Mouse (Mus musculus): ENCODE results near the gene Spaar.

Spaar gene

GRCm38 (mm10) chr4:43729794-43730550, at the start of gene Spaar:
Gene Spaar, plus strand, starts transcription at chr4:43730034.
- DNase-seq: no peak

DNA sequence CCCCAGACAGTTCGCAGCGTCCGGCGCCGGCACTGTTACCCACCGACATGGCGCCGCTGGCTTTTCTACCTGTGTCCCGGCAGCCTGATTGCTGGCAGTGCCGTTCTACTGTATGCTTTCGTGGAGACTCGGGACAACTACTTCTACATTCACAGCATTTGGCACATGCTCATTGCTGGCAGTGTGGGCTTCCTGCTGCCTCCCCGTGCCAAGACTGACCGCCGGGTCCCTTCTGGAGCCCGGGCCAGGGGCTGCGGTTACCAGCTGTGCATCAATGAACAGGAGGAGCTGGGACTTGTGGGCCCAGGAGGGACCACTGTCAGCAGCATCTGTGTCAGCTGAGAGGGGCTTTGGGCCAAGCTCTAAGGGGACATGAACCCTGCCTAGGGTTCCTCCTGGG, 39.8 kb upstream of the Spaar start:
- no peak for DNase-seq

GRCm38 (mm10) chr4:43691026-43691425, 38.8 kb upstream of the Spaar start:
- no peak for DNase-seq

- DNase-seq: no peak
These were observed 36.0 kb upstream of the Spaar start for GRCm38 (mm10) chr4:43693806-43694241.

DNA sequence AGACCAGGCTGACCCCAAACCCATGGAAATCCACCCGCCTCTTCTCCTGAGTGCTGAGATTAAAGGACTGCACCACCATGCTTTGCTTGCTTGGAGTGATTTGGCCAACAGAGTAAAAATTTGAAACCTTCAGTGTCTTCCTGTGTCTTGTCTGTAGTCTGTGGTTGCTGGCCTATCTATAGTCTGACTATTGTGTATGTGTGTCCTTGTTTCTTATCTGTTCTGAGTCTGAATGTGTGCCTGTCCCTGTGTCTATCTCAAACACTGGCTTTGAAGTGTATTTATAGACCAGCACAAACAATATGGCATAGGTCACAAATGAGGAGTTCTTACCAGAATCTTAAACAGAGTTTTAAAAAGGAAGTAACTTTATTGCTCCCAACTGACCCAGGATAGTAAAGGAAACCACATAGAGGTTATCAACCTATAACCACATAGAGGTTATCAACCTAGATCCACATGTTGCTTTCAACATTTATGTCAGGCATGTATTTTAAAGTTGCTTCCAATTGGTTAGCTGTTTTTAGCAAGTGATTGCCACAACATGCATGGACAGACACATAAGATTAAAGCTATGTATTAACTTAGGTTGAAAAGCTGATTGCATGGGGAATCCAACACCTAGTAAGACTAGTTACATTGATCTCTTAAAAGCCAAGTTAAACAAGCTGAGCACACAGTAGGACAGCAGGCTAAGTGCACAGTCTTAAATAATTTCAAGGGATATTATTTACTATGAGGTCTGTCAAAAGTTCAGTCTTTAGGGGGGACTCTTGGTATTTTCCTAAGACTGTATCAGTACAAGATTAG, 35.2 kb upstream of the Spaar start:
- DNase-seq: no peak

DNA sequence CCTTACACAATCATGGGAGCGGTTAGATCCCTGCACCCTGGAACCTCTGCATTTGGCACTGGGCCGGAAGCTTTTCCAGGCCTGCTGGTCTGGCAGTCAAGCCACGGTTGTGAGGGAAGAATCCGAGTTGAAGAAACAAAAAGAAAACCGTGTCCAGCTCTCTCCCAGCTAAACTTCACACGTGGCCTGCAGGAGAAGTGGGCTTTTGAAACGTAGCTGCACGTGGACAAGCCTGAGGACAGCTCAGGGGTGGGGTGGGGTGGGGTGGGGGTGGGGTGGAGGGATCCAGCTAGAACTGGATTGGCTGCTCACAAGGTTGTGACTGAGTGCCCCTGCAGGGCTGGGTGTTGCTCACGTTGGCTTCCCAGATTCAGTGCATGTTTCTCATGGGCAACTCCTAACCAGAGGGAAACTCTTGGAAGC, 34.6 kb upstream of the Spaar start:
- no peak for DNase-seq

DNA sequence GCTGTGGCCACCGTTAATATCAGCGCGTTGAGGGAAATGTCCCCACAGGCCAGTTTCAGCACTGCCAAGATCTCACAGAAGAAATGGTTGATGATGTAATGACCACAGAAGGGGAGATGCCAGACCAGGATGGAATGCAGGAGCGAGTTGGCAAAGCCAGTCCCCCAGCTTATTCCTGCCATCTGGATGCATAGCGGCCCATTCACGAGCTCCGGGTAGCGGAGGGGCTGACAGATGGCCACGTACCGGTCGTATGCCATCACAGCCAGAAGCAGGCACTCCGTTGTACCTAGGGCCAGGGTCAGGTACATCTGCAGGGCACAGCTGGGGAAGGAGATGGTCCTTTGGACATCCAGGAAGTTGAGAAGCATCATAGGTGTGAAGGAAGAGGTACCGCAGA, 33.3 kb upstream of the Spaar start:
- DNase-seq: no peak

- no peak for DNase-seq
These were observed 29.1 kb upstream of the Spaar start, which contains the start of gene Olfr70 for GRCm38 (mm10) chr4:43700707-43701106. Gene Olfr70, minus strand, starts transcription at chr4:43700807.

- no peak for DNase-seq
These were observed 26.4 kb upstream of the Spaar start for GRCm38 (mm10) chr4:43703439-43703838.

- no peak for DNase-seq
These were observed 26.0 kb upstream of the Spaar start for GRCm38 (mm10) chr4:43703851-43704250.

- DNase-seq: no peak
These were observed 23.8 kb upstream of the Spaar start for GRCm38 (mm10) chr4:43705991-43706390.

GRCm38 (mm10) chr4:43709869-43710268, 20.0 kb upstream of the Spaar start, which contains the start of gene Olfr71:
Gene Olfr71, minus strand, starts transcription at chr4:43710255.
- DNase-seq: no peak

GRCm38 (mm10) chr4:43711821-43712220, 18.0 kb upstream of the Spaar start:
- DNase-seq: peak; percentile 77

- no peak for DNase-seq
These were observed 16.1 kb upstream of the Spaar start for GRCm38 (mm10) chr4:43713652-43714219.

DNA sequence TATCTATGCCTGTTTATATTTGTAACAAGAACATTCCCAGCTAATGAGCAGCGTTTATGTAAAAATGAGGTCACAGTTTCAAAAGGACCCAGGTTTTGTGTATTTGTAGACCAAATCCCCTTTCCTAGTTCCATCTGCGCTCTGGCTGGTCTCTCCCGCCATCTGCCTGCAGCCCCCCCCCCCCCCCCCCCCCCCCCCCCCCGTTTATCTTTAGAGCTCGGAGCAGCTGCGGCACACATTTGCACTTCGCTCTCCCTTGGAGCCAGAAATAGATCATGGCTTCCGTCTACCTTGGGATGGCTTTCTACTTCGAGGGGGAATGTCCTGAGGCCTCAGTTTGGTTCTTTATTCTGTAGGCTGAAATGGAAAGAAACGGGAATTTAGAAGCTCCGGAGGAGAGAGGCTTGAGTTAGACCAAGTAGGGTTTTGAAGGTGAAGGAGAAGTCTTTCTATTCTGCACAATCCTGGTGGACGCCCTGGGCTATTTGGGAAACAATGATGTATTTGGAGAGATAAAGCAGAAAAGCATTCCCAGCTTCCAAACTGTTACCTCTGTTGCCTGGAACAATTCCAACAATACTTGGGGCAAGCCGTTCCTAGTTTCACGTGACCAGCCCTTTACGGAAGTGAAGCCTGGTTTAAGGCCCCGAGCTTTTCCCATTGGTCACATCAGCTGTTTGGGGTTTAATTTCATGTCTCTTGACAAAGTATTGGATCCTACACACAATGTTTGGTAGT, 9.2 kb upstream of the Spaar start:
- DNase-seq: no peak

DNA sequence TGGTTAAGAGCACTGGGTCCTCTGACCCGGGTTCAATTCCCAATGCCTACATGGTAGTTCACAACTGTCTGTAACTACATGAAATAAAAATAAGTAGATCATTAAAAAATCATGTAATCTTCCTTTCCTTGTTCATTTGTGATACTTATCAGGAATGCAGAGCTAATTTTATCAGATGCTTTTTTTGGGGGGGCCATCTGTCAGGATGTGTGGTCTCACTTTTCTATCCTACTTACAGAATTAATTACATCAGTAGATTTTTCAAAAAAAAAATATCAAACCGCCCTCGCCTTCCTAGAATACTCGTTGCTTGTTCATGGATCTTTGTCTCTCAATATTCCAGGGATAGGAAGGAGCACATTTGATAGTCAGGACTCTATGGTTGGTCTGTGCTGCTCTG, 7.6 kb upstream of the Spaar start:
- no peak for DNase-seq

- peak; percentile 77 for DNase-seq
These were observed 5.1 kb upstream of the Spaar start for GRCm38 (mm10) chr4:43724764-43725163.

GRCm38 (mm10) chr4:43726228-43726993, 3.4 kb upstream of the Spaar start:
- no peak for DNase-seq

DNA sequence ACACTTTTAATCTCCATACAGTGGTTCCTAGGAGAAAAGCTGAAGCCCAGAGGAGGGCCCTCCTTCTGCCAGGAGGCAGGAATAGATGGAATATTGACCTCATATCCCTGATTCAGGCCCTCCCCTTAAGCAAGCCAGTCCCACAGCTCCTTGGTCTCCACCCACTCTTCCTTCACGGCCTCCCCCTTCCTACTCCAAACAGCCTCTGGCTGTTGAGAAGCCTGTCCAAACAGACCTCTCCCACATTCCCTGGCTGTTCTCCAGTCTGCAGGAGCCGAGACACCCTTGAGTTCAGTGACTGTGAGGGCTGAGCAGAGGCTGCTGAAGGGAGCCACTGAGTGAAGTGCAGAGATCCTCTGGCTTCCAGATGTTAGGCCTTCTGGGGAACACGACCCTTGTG, 2.8 kb upstream of the Spaar start, which contains the start of gene Hrct1:
Hrct1 (plus strand) TSS at position 194 of the 400 bp plus-strand sequence.
- DNase-seq: no peak

DNA sequence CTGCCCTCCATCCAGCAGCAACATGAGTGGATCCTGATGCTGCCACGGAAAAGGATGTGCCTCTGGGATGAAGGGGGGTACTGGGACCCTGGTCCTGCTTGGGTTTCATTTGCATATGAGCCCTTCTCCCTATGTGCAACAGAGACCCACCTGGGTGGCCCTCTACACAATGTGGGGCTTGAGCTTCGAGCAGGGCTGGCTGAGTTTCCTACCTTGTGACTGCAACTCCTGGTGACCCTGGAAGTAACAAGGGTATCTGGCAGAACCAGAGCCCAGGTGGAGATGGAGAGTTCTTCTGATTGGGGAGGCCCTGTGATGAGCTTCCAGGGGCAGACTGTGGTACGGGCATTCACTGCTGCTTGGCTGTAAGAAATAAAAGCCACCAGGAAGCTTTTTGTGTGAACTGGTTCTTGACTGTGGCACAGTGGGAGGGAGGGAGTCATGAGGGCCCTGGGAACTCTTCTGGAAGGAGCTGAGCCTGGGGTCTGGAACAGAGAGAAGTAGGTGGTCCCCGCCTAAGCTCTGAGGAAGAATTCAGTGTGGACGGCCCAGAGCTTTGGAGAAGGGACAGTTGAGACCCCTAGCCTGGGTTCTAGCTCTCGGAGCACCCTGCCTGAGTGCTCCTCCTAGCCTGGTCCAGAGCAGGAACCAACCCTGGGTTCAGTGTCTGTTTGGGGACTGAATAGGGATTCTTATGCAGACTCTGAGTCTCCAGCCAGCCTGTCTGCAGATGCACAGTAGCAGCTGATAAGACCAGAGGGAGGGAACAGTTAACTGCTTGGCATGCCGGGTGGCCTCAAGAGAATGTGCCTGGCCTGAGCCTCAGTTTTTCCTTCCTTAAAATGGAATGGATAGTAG, 1.9 kb upstream of the Spaar start:
- DNase-seq: no peak

DNA sequence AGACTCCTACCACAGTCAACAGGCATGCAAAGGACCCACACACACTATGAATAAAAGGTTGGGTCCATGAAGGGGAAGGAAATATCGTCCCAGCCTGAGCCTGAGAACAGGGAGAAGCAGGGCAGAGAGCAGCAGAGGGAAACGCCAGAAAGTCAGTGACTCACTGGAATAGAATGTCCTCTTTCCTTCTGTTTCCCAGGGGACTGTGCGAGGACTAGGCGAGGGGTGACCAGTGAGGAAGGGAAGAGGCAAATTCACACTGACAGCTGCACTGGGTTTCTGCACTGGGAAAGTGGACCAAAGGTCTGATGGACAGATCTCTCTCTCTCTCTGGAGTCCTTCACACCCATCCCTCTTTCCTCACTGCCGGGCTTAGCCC, 1.3 kb upstream of the Spaar start:
- no peak for DNase-seq

Measured in embryo, embryonic 11 days (tissue).